Mouse (Mus musculus): ENCODE data around the gene Tcp11. TPM values are rescaled to one million over a fixed set of nuclear protein-coding genes. Genes with fewer than 3 reads are reported as not detected.

The Tcp11 gene
- total and polyA plus RNA-seq, 3 experiments: 0.50 to 0.82 TPM; not detected in 1

GRCm38 (mm10) chr17:28047017-28047416 lies 33.4 kb downstream of the Tcp11 start:
- no peaks in the 10 kb centered on the region for H3K9me3 ChIP-seq (replicated peaks; ENCODE audit: insufficient read depth, low read length)
- no peaks in the 10 kb centered on the region for H3K4me1 ChIP-seq (ENCODE audit: control insufficient read depth in 1 of 2, insufficient read depth in 2 of 2, low read length in 2 of 2)
- H3K27me3 ChIP-seq (ENCODE audit: control insufficient read depth in 1 of 2, insufficient read depth in 2 of 2, low read length in 2 of 2): no peaks in the 10 kb centered on the region
- DNase-seq (ENCODE audit: low read depth, low spot score): no peak
- H3K9ac ChIP-seq (ENCODE audit: control insufficient read depth, low read depth, low read length, poor library complexity, severe bottlenecking): no peak overlapping the region
- no peaks in the 10 kb centered on the region for H3K36me3 ChIP-seq (ENCODE audit: control insufficient read depth in 1 of 2, insufficient read depth in 2 of 2, low read length in 2 of 2)
- TF ChIP-seq NELFE (IDR thresholded peaks at IDR 0.05; ENCODE audit: low read depth, low read length): no peak
- TF ChIP-seq EP300 (IDR thresholded peaks at IDR 0.05; ENCODE audit: low read depth in 1 of 2, low read length in 2 of 2): no peak
- TF ChIP-seq MEF2A (IDR thresholded peaks at IDR 0.05; ENCODE audit: extremely low read depth, insufficient replicate concordance, low read depth, low read length, poor library complexity, severe bottlenecking): no peak
- no peak for TF ChIP-seq POLR2AphosphoS5 (IDR thresholded peaks at IDR 0.05; ENCODE audit: borderline replicate concordance, low read depth, low read length)
- TF ChIP-seq ZNF384 (IDR thresholded peaks at IDR 0.05; ENCODE audit: low read depth, low read length): no peak
- no peak for TF ChIP-seq JUND (IDR thresholded peaks at IDR 0.05; ENCODE audit: low read depth, low read length)
- TF ChIP-seq MAZ (IDR thresholded peaks at IDR 0.05; ENCODE audit: low read depth, low read length): no peak
- no peak for TF ChIP-seq TCF12 (IDR thresholded peaks at IDR 0.05; ENCODE audit: low read depth, low read length)
- no peak for TF ChIP-seq ZC3H11A (IDR thresholded peaks at IDR 0.05; ENCODE audit: low read depth, low read length)
- no peak for TF ChIP-seq TAL1 (IDR thresholded peaks at IDR 0.05; ENCODE audit: low read length)
- TF ChIP-seq USF2 (IDR thresholded peaks at IDR 0.05; ENCODE audit: borderline replicate concordance in 1 of 2, insufficient read depth in 1 of 2, low read depth in 1 of 2, low read length in 2 of 2): no peak
- no peak for TF ChIP-seq SIN3A (IDR thresholded peaks at IDR 0.05; ENCODE audit: low read length)
- TF ChIP-seq GABPA (IDR thresholded peaks at IDR 0.05; ENCODE audit: low read depth, low read length): no peak
- TF ChIP-seq MYB (IDR thresholded peaks at IDR 0.05; ENCODE audit: low read depth, low read length): no peak
- no peaks in the 10 kb centered on the region for H3K79me2 ChIP-seq (ENCODE audit: control insufficient read depth, insufficient read depth, low read length, poor library complexity)
- no peak overlapping the region for H3K27ac ChIP-seq (ENCODE audit: control insufficient read depth, low read depth, low read length)
- H3K4me3 ChIP-seq (ENCODE audit: control insufficient read depth in 1 of 2, insufficient read depth in 1 of 2, low read depth in 2 of 2, low read length in 2 of 2): no peak overlapping the region

- Histone ChIP-seq H3K36me3 (ENCODE audit: control insufficient read depth in 1 of 2, insufficient read depth in 2 of 2, low read length in 2 of 2) (no peaks in the 10 kb centered on the region), H3K9ac (ENCODE audit: control insufficient read depth, low read depth, low read length, poor library complexity, severe bottlenecking) (no peak overlapping the region), H3K79me2 (ENCODE audit: control insufficient read depth, insufficient read depth, low read length, poor library complexity) (no peaks in the 10 kb centered on the region), H3K4me3 (ENCODE audit: control insufficient read depth in 1 of 2, insufficient read depth in 1 of 2, low read depth in 2 of 2, low read length in 2 of 2) (no peak overlapping the region), H3K9me3 (replicated peaks; ENCODE audit: insufficient read depth, low read length) (no peaks in the 10 kb centered on the region), H3K4me1 (ENCODE audit: control insufficient read depth in 1 of 2, insufficient read depth in 2 of 2, low read length in 2 of 2) (no peaks in the 10 kb centered on the region), H3K27me3 (ENCODE audit: control insufficient read depth in 1 of 2, insufficient read depth in 2 of 2, low read length in 2 of 2) (no peaks in the 10 kb centered on the region), H3K27ac (ENCODE audit: control insufficient read depth, low read depth, low read length) (no peak overlapping the region)
- no peak for TF ChIP-seq TCF12 (IDR thresholded peaks at IDR 0.05; ENCODE audit: low read depth, low read length)
- no peak for TF ChIP-seq MYC (IDR thresholded peaks at IDR 0.05; ENCODE audit: low read depth, low read length)
- TF ChIP-seq UBTF (IDR thresholded peaks at IDR 0.05; ENCODE audit: borderline replicate concordance, insufficient read depth, low read depth, low read length): no peak
- TF ChIP-seq KAT2A (conservative IDR thresholded peaks at IDR 0.05; ENCODE audit: low read depth, low read length): no peak
- TF ChIP-seq E2F4 (IDR thresholded peaks at IDR 0.05; ENCODE audit: borderline replicate concordance, low read depth, low read length): no peak
- no peak for TF ChIP-seq TBP (IDR thresholded peaks at IDR 0.05; ENCODE audit: low read depth, low read length)
- no peak for TF ChIP-seq RCOR1 (IDR thresholded peaks at IDR 0.05; ENCODE audit: low read depth, low read length)
- no peak for TF ChIP-seq POLR2AphosphoS2 (IDR thresholded peaks at IDR 0.05; ENCODE audit: low read length)
- TF ChIP-seq HCFC1 (IDR thresholded peaks at IDR 0.05; ENCODE audit: low read depth, low read length): no peak
- no peak for TF ChIP-seq MYB (IDR thresholded peaks at IDR 0.05; ENCODE audit: low read depth, low read length)
- TF ChIP-seq POLR2A (IDR thresholded peaks at IDR 0.05; ENCODE audit: control insufficient read depth in 1 of 2, insufficient read depth in 1 of 2, low read depth in 1 of 2, low read length in 2 of 2, poor library complexity in 1 of 2): no peak
- TF ChIP-seq SMC3 (IDR thresholded peaks at IDR 0.05; ENCODE audit: low read depth, low read length): no peak
- TF ChIP-seq ELF1 (IDR thresholded peaks at IDR 0.05; ENCODE audit: low read depth, low read length): no peak
- TF ChIP-seq NRF1 (IDR thresholded peaks at IDR 0.05; ENCODE audit: insufficient read depth, low read depth, low read length, poor library complexity, severe bottlenecking): no peak
- no peak for TF ChIP-seq TAL1 (IDR thresholded peaks at IDR 0.05; ENCODE audit: low read length)
- no peak for DNase-seq (ENCODE audit: low read depth, low spot score)
Observed at GRCm38 (mm10) chr17:28042299-28042771, 38.1 kb downstream of the Tcp11 start.
